Mouse (Mus musculus) right cerebral cortex, postnatal 36 days (tissue): Measurements from ENCODE around the gene Ndufa12.

Source experiments
- DNase-seq, 2 experiments: peaks; one replicate each; pipeline ENCODE4 v3.0.0; 2022; ENCODE audit warnings: low spot score in 2 of 2, mixed read lengths in 1 of 2

Gene Ndufa12

DNA sequence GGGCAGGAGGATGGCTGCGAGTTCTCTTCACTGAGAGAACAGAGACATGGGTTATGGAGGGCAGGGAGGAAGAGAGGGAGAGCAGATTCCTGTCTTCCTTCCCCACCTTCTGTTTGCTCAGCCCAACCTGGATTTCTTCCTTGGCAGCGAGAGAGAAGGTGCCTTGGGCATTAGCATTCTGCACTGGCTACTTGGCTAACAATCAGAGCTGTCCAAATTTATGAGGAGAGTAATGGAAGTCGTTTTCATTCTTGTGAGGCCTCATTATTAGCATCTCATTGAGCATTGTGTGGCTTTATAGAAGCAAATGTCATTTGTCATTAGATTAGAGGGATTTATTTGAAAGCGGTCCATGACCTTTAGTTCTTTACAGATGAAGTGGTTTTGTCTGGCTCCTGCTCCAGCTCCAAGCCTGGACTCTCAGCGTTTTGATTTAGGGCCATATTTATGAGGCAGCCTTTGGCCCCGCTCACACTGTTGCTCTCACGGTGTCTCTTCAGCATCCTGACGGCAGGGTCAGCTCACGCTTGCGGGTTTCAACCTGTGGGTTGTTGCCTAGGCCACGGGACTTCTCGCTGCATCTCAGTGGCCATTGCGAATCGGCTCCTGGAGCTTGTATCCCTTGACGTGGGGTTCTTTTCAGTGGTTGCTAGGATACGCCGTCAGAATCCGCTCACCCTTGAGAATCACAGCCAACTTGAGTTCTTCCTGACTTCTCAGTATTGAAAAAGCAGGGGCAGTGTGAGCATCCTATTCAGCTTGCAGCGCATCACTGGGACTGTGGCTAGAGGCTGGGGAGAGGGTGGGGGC, 31.9 kb downstream of the Ndufa12 start:
- DNase-seq, result peak; percentile 49

DNA sequence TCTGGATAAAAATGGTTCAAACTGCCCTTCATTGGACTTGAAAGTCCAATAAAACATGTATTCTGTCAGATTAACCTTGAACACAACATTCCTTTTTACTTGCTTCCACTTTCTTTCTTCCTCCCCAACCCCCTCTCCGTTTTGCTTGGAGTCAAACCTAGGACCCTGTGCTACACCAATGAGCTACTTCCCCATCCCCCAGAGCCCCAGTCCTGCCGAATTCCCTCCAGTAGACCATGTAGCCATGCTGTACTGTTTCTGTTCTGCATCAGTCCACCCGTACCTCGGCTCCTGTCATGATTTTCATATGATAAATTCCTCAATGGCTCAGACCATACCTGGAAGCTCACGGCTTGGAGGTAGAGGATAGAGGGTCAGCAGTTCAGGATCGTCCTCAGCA, 32.5 kb downstream of the Ndufa12 start:
- no peak for DNase-seq

GRCm38 (mm10) chr10:94235200-94235599, 36.7 kb downstream of the Ndufa12 start:
- DNase-seq, result no peak

GRCm38 (mm10) chr10:94241346-94241745, 42.8 kb downstream of the Ndufa12 start:
- DNase-seq, result no peak

- no peak for DNase-seq
These were observed 49.3 kb downstream of the Ndufa12 start for GRCm38 (mm10) chr10:94247748-94248349.

DNA sequence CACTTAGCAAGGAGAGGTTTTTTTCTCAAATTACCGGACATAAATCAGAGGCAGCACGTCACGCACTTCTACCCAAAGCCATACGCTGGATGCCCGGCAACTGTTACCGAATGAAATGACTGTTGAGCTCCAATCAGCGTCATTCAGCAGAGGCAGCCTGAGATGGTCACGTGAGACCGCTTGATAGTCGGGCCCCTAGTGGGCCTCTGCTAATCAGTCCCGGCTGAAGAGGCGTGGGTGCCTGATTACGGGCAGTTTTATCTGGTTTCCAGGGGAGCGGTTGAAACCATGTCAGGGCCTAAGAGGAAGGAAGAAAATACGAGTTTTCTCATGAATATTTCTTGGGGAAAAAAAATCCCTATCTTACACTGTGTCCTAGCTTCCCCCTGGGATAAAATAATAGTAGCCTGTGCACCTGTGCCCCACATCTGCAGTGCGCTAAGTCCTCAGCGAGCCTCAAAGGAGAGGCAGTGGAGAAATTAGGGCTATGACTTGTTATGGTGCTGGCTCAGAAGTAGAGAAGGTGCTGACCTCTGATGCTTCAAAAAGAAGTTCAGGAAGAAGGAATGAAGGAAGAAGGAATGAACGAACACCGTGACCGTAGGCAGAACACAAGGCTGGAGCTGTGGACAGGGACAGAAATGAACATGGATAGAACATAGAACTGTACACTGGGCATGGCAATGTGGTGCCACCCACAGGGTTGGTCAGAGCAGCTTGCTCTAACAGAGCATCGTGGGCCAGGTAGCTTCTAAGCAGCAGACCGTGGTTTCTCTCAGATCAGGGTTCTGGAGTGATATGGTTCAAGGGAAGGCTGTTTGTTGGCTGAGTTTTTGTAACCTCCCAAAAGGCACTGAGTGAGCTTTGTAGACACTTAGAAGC, 51.3 kb downstream of the Ndufa12 start:
- no peak for DNase-seq

DNA sequence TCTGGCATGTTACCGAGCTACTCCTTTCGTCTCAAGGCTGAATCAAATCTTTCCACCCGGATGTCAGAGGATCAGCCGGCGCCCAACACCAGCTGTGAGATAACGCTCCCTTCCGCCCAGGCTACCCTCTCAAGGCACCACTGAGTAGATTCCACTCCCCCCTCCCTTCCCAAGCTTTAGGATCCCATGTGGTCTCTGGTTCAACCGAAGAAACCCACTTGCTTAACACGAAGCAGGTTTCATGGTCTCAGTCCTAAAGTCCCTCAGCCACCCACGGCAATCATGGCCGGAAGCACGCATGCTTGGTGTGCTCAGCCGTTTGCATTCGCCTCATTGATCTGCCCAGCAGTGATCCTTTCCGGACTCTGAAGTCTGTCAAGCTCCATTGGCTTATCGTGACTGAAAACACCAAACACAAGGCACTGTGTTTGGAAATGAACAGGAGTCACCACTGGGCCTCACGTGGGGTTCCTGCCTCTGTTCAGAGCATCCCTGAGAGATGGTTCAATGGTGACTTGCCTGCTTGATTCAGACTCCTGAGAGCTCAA, 54.8 kb downstream of the Ndufa12 start:
- no peak for DNase-seq

- DNase-seq, result no peak
These were observed 56.2 kb downstream of the Ndufa12 start for GRCm38 (mm10) chr10:94254766-94255165.

GRCm38 (mm10) chr10:94255744-94256143, 57.2 kb downstream of the Ndufa12 start:
- DNase-seq, result no peak

DNA sequence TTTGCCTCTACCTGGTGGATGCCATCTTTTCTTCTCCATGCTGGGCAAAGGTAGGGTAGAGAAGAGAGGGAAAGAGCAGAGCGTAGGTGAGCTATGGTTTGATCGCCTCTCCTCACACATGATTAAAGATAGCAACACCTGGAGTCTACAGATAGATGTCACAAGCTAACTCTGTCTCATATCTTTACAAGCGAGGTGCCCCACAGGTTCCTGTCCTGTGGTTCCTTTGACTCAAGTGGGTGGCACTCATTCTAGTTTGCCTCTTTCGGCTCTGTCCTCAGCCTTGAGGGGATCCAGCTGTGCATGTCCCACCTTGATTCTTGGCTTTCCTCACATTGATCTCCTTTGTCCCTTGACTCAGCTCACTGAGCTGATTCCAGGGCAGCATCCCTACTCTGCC, 58.0 kb downstream of the Ndufa12 start:
- DNase-seq, result no peak

DNA sequence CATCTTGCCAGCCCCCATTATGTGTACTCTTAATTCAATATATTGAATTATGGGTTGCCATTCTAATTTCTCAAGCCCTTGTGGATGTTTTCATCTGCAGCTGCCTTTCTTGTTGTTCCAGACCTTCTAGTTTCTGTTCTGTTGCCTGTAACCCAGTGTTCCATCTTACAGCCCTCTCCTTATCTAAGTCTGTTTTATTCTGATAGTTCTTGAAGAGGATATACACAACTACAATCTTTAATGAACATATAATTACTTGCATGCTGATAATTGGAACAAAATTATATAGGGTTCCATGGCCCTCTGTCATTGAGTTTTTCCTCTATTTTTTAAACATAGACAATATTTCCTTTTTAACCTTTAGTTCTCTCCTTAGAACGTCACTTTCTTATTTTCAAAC, 62.0 kb downstream of the Ndufa12 start:
- DNase-seq, result no peak

- DNase-seq, result no peak
These were observed 64.1 kb downstream of the Ndufa12 start for GRCm38 (mm10) chr10:94262646-94263045.

- no peak for DNase-seq
These were observed 64.7 kb downstream of the Ndufa12 start for GRCm38 (mm10) chr10:94263211-94263610.

DNA sequence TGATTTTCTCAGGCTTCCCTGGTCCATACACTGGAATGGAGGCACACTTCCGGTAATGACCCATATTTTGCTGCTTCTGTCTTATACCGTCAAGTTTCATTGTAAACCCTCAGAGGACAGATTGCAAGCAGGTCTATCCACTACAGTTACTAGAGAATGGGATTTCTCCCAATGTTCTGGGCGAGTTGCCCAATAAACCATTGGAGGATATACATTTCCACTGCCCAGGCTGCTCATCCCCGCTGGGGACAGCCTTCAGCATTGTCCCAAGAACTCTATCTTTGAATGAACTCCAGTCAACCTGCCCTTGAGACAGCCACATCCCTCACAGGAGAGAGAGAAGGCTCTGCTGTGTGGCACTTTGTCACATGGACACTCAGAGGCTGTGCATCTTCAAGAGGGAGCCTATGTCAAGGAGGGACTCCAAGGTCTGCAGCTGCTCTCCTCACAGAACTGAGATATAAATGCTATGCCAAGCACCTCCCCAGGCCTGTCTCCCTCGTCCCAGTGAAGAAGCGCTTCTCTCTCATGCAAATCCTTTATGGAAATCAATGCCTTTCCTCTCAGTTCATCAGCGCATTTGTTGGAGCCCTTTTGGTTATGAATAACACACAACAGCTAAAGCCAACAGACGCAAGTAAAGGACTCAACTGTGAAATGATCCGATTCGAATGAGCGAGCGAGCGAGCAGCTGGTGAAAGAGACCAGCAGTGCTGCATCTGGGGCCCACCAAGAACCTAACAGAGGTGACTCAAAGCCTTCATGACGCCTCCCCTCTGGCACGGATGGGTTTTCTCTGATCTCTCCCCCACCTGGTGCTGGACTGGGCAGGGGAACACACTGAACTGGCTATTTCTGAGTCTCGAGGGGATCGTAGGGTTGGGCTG, 67.4 kb downstream of the Ndufa12 start:
- DNase-seq, result no peak
